Mouse (Mus musculus) CH12.LX (cell line): ENCODE results near the gene Eif4e1b. TPM values are rescaled to one million over a fixed set of nuclear protein-coding genes. Genes with fewer than 3 reads are reported as not detected.

ENCODE experiments used
- DNase-seq: peaks from one replicate; pipeline ENCODE4 v3.0.0-alpha.2; 2013; ENCODE audit errors: extremely low read depth
- H3K27ac ChIP-seq: 2 replicates; pipeline ENCODE4 v1.5.1; 2012; ENCODE audit warnings: low read depth, mild to moderate bottlenecking, control low read depth, moderate library complexity; ENCODE audit not compliant: insufficient read depth
- H3K27me3 ChIP-seq: replicated peaks from 2 replicates; pipeline ENCODE3; 2012; ENCODE audit warnings: inconsistent platforms
- H3K36me3 ChIP-seq, 2 experiments: replicated peaks in 1 of 2; 2 replicates each; pipeline versions ENCODE3 to v1.6.1; 2012; ENCODE audit warnings: inconsistent platforms in 1 of 2, low read length in 1 of 2, mild to moderate bottlenecking in 1 of 2, mixed read lengths in 1 of 2, moderate library complexity in 1 of 2; ENCODE audit not compliant: control insufficient read depth in 1 of 2, insufficient read depth in 1 of 2
- H3K4me1 ChIP-seq, 2 experiments: 2 replicates each; pipeline ENCODE4 v1.6.1; 2012; ENCODE audit warnings: inconsistent platforms in 1 of 2, moderate library complexity in 1 of 2; ENCODE audit not compliant: insufficient read depth in 2 of 2, control insufficient read depth in 1 of 2
- H3K4me2 ChIP-seq: 2 replicates; pipeline ENCODE4 v1.6.1; 2012; ENCODE audit warnings: low read depth, mild to moderate bottlenecking, control low read depth; ENCODE audit not compliant: poor library complexity, insufficient read depth, severe bottlenecking
- H3K4me3 ChIP-seq, 3 experiments: fragments of 150-350 bp in 1 of 3; sonication (generic) in 1 of 3; replicated peaks in 1 of 3; 2 replicates each; pipeline versions ENCODE3 to v1.5.1; 2011 to 2012; ENCODE audit warnings: low read depth in 2 of 3, low read length in 2 of 3, mild to moderate bottlenecking in 2 of 3, moderate library complexity in 2 of 3, control low read depth in 1 of 3, improper control_type of control experiment in 1 of 3, inconsistent platforms in 1 of 3, mixed read lengths in 1 of 3; ENCODE audit not compliant: poor library complexity in 1 of 3
- H3K79me2 ChIP-seq: replicated peaks from 2 replicates; pipeline ENCODE4 v1.6.1; 2012; ENCODE audit warnings: mild to moderate bottlenecking, moderate library complexity; ENCODE audit not compliant: control insufficient read depth, poor library complexity, insufficient read depth, severe bottlenecking; ENCODE audit errors: extremely low read depth
- H3K9ac ChIP-seq: 2 replicates; pipeline ENCODE4 v1.6.1; 2012; ENCODE audit warnings: low read depth, mild to moderate bottlenecking, control low read depth, moderate library complexity; ENCODE audit not compliant: insufficient read depth
- H3K9me3 ChIP-seq: replicated peaks from 2 replicates; pipeline ENCODE3; 2012; ENCODE audit warnings: low read length, inconsistent platforms, mixed read lengths
- CHD2 ChIP-seq: IDR thresholded peaks from 2 replicates; pipeline ENCODE4 v1.6.1; 2011; ENCODE audit warnings: low read length, improper control_type of control experiment
- ELF1 ChIP-seq: IDR thresholded peaks from 2 replicates; pipeline ENCODE4 v1.6.1; 2014; ENCODE audit warnings: low read depth, mild to moderate bottlenecking, inconsistent platforms, low read length, improper control_type of control experiment
- JUND ChIP-seq: conservative IDR thresholded peaks from 2 replicates; pipeline ENCODE4 v1.6.1; 2011; ENCODE audit warnings: low read depth, low read length, improper control_type of control experiment
- NELFE ChIP-seq: IDR thresholded peaks from 2 replicates; pipeline ENCODE4 v1.6.1; 2011; ENCODE audit warnings: low read depth, low read length, improper control_type of control experiment
- NRF1 ChIP-seq: IDR thresholded peaks from 2 replicates; pipeline ENCODE4 v1.6.1; 2014; ENCODE audit warnings: low read depth, mild to moderate bottlenecking, inconsistent platforms, low read length, improper control_type of control experiment, moderate library complexity
- PAX5 ChIP-seq: IDR thresholded peaks from 2 replicates; pipeline ENCODE4 v1.6.1; 2012; ENCODE audit warnings: low read length, inconsistent platforms, mixed read lengths
- POLR2A ChIP-seq: IDR thresholded peaks from 2 replicates; pipeline ENCODE4 v1.6.1; 2011; ENCODE audit warnings: low read depth, mild to moderate bottlenecking, improper control_type of control experiment, low read length
- RAD21 ChIP-seq: IDR thresholded peaks from 2 replicates; pipeline ENCODE4 v1.6.1; 2011; ENCODE audit warnings: low read depth, mild to moderate bottlenecking, low read length, improper control_type of control experiment, moderate library complexity
- ZMIZ1 ChIP-seq: IDR thresholded peaks from 2 replicates; pipeline ENCODE4 v1.6.1; 2012; ENCODE audit warnings: low read depth, mild to moderate bottlenecking, inconsistent platforms, low read length, improper control_type of control experiment
- ZNF384 ChIP-seq: IDR thresholded peaks from 2 replicates; pipeline ENCODE4 v1.6.1; 2012; ENCODE audit warnings: low read depth, low read length, improper control_type of control experiment, inconsistent platforms
- dilution Hi-C: fragments of 300-500 bp; cut with MboI; formaldehyde crosslinking; loops from 2 replicates; pipeline ENCODE4 v1.14.3; 2020; ENCODE audit warnings: low sequenced_read_pairs; ENCODE audit not compliant: extremely low pct_unique_long_range_greater_than_20kb, extremely low pct_ligation_motif_present
- in situ Hi-C: fragments of 300-500 bp; cut with MboI; formaldehyde crosslinking; loops from 3 replicates; pipeline ENCODE4 v1.14.3; 2019; ENCODE audit warnings: low sequenced_read_pairs, low pct_ligation_motif_present, low pct_unique_long_range_greater_than_20kb, mixed read lengths
- polyA plus RNA-seq: library from polyadenylated mRNA; unstranded; fragments of >175 nt; gene quantifications from 2 replicates; pipeline ENCODE4 v1.2.1, GENCODE M21; 2012; ENCODE audit warnings: low read depth; ENCODE audit not compliant: insufficient read length
- total RNA-seq, 2 experiments: library from RNA; depleted of rRNA; stranded (reverse); fragments of 300-350 nt in 1 of 2; fragments of >200 nt in 1 of 2; gene quantifications; 2 replicates each; pipeline ENCODE4 v1.2.3; 2012 to 2014

Gene Eif4e1b
- total and polyA plus RNA-seq, 3 experiments = not detected

DNA sequence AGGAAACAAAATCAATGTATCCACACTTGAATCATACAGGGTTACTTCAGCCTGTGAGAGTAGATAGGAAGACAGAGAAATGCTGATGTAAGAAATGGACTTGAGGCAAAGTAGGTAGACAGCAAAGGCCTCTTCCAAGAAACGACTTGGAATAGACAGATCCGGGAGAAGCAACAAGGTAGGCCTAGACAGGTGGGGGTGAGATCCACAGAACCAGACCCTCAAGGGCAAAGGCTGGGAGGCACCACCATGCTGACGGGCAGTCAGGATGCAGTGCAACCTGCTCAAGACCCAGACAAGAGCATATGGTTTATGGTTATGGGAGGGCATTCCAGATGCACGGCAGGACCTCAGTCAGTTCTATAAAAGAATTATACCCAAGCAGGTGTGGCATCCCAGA, 16.8 kb upstream of the Eif4e1b start:
- no peaks in the 10 kb centered on the region for H3K79me2 ChIP-seq
- H3K27ac ChIP-seq = no peak overlapping the region
- H3K4me3 ChIP-seq = no peak overlapping the region
- TF ChIP-seq NRF1 (no peak), NELFE (no peak), ELF1 (no peak)
- H3K4me1 ChIP-seq = 0 out of 4 replicates have a peak, but pooled peaks cover 0 to 2% of the 10 kb centered on the region in 2 experiments
- in situ Hi-C loops = no loop called here
- no peak overlapping the region for H3K9ac ChIP-seq
- H3K4me2 ChIP-seq = no peak overlapping the region
- peaks cover 59% of the 10 kb centered on the region for H3K27me3 ChIP-seq
- dilution Hi-C loops = no loop called here
- H3K36me3 ChIP-seq = no peaks in the 10 kb centered on the region
- peaks cover 13% of the 10 kb centered on the region for H3K9me3 ChIP-seq
- no peak for DNase-seq

DNA sequence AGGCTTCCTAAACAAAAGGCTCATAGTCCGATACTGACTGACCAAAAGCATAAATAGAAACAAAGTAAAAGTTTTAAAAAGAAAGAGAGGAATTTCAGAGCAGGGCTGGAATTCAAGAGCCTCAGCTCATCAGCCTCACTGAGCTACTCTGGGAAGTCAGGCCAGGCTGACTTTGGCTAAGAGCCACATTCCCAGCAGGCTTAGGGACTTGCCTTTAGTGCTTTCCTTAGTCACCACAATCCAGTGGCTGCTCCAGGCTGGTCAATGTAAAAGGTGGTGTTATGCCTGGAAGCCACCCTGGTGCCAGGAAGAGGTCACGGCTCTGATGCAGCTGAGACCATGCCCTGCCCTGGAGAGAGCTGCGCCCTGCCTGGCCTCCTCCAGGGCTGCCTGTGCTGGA, 3.2 kb upstream of the Eif4e1b start:
- in situ Hi-C loops = no loop called here
- no peak for TF ChIP-seq ZMIZ1
- TF ChIP-seq RAD21 = no peak
- no peak for TF ChIP-seq NELFE
- no peak for TF ChIP-seq CHD2
- TF ChIP-seq ZNF384 = no peak
- no peak for TF ChIP-seq PAX5
- TF ChIP-seq, all 38 proteins: peak for 0

DNA sequence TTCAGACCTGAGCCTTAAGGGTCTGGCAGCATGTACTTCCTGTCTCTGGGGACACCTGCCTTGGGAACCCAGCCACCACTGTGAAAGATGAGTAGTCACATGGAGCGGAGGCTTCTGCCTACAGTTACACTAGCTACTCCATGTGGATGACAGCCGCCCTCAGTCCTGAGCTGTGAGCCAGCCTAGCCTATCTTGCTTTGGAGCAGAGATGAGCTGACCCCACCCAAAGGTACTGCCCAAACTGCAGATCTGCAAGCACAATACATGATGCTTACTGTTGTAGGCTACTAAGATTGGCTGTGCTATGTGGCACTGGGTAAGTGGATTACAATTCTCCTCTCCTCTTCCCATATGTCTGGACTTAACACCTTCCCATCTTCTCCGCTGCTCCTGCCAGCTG, 2.7 kb upstream of the Eif4e1b start:
- no peaks in the 10 kb centered on the region for H3K79me2 ChIP-seq
- H3K4me1 ChIP-seq = no peaks in the 10 kb centered on the region
- no peak overlapping the region for H3K4me3 ChIP-seq
- DNase-seq = no peak
- peaks cover 58% of the 10 kb centered on the region for H3K27me3 ChIP-seq
- dilution Hi-C loops (no loop called here), in situ Hi-C loops (no loop called here)
- no peak overlapping the region for H3K9ac ChIP-seq
- H3K4me2 ChIP-seq = no peak overlapping the region
- no peaks in the 10 kb centered on the region for H3K36me3 ChIP-seq
- no peak overlapping the region for H3K27ac ChIP-seq
- no peak for TF ChIP-seq POLR2A
- no peak for TF ChIP-seq JUND
- H3K9me3 ChIP-seq = peaks cover 11% of the 10 kb centered on the region

More for the DNA sequence above, 3.2 kb upstream of the Eif4e1b start:
- H3K4me3 ChIP-seq = no peak overlapping the region
- H3K27ac ChIP-seq = no peak overlapping the region
- H3K27me3 ChIP-seq = peaks cover 54% of the 10 kb centered on the region
- no peak for DNase-seq
- no peaks in the 10 kb centered on the region for H3K36me3 ChIP-seq
- no peaks in the 10 kb centered on the region for H3K79me2 ChIP-seq
- H3K4me1 ChIP-seq = no peaks in the 10 kb centered on the region
- peaks cover 12% of the 10 kb centered on the region for H3K9me3 ChIP-seq
- no peak overlapping the region for H3K9ac ChIP-seq
- H3K4me2 ChIP-seq = no peak overlapping the region
- dilution Hi-C loops = no loop called here
